Mouse (Mus musculus): ENCODE data around the gene Olfr427. TPM values are rescaled to one million over a fixed set of nuclear protein-coding genes. Genes with fewer than 3 reads are reported as not detected.
"Not testable (repeated sequence)": the region's sequence is repeated elsewhere in the genome, so short reads cannot be mapped to it uniquely, and the experiment has no call there.

The Olfr427 gene
- not detected in 2 replicates for polyA plus RNA-seq (2015; fragmentation: Nextera tagmentation; extraction: Ambion mirVana)

DNA sequence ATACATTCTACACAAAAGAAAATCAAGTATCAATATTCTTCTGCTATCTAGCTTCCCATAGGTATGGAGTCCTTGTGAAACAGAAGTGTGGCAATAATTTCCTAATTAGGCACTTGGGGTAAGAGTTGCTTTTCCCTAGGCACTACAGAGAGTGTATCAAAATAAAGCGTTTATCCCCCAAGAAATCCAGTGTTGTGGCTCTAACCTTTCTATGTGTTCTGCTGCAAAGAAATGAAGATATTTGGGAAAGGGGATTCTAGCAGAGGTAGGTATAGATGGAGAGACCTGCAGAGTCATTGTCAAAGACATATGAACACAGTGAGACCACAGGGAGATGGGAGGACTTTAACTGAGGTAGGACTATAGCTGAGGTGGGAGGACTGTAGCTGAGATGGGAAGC lies at the start of gene Olfr427:
Gene Olfr427 (plus strand): TSS at position 301 of the 400 bp plus-strand sequence.
- Histone ChIP-seq H3K36me3 (ENCODE audit: control insufficient read depth, insufficient read depth) (no peaks in the 10 kb centered on the region), H3K27me3 (replicated peaks; ENCODE audit: control insufficient read depth, insufficient read depth, low read length) (no peaks in the 10 kb centered on the region), H3K27ac (ENCODE audit: low read length) (no peak within 1 kb of the TSS), H3K4me2 (ENCODE audit: low read length) (no peak within 1 kb of the TSS), H3K4me3 (replicated peaks; ENCODE audit: low read length) (no peak within 1 kb of the TSS), H3K9ac (replicated peaks; ENCODE audit: low read depth, low read length) (no peak within 1 kb of the TSS), H3K4me1 (replicated peaks; ENCODE audit: control insufficient read depth, insufficient read depth, low read length) (no peaks in the 10 kb centered on the region), H3K9me3 (ENCODE audit: control insufficient read depth, low read length) (no peaks in the 10 kb centered on the region)
- WGBS = 86% methylated on average over 1 of the region's 1 CpGs
- ATAC-seq = no peak

DNA sequence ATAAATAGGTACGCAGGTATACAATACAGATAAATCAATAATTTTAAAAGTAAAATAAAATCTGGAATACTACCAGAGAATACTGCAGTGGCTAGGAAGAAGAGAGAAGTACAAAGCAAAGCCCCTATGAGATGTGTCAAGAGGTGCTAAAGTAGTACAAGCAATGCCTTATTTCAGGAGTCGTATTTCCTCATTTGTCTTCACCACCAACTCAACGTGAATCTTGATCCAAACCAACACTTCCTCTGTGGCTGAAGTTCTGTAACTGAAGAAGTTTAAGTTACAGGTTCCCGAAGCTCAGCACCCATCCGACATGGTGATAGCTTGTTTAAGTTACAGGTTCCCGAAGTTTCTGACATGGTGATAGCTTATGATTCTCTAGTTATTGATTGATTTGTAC lies 48.5 kb upstream of the Olfr427 start:
- not testable (repeated sequence) for H3K36me3 ChIP-seq (ENCODE audit: control insufficient read depth, insufficient read depth); H3K4me1 ChIP-seq (replicated peaks; ENCODE audit: control insufficient read depth, insufficient read depth, low read length); H3K4me2 ChIP-seq (ENCODE audit: low read length); H3K27ac ChIP-seq (ENCODE audit: low read length); H3K4me3 ChIP-seq (replicated peaks; ENCODE audit: low read length); ATAC-seq; H3K27me3 ChIP-seq (replicated peaks; ENCODE audit: control insufficient read depth, insufficient read depth, low read length); H3K9ac ChIP-seq (replicated peaks; ENCODE audit: low read depth, low read length); H3K9me3 ChIP-seq (ENCODE audit: control insufficient read depth, low read length)
- WGBS = 89% methylated on average over 6 of the region's 6 CpGs

DNA sequence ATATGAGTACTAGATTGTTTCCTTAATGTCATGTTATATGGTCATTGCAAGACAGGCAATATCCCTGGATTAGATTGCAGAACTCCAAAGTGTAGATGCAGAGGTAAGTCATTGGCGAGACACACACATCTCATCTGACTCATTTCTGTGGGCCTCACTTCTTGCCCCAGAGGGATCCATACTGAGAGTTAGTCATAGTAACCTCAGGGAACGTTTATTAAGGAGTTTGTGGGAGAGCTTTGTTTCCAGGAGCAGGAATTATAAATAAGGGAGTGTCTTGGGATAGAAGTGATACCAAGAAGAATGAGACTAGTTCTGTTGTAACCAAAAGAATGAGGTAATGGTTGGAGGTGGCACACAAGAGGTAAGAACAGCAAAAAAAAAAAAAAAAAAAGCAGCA lies 47.8 kb upstream of the Olfr427 start, which contains the start of gene Olfr432:
Gene Olfr432 (plus strand): TSS at position 313 of the 400 bp plus-strand sequence.
- no peak for ATAC-seq
- Histone ChIP-seq H3K4me3 (replicated peaks; ENCODE audit: low read length) (no peak within 1 kb of the TSS), H3K4me1 (replicated peaks; ENCODE audit: control insufficient read depth, insufficient read depth, low read length) (no peaks in the 10 kb centered on the region), H3K27ac (ENCODE audit: low read length) (no peak within 1 kb of the TSS), H3K36me3 (ENCODE audit: control insufficient read depth, insufficient read depth) (no peaks in the 10 kb centered on the region), H3K9ac (replicated peaks; ENCODE audit: low read depth, low read length) (no peak within 1 kb of the TSS), H3K9me3 (ENCODE audit: control insufficient read depth, low read length) (no peaks in the 10 kb centered on the region), H3K4me2 (ENCODE audit: low read length) (no peak within 1 kb of the TSS), H3K27me3 (replicated peaks; ENCODE audit: control insufficient read depth, insufficient read depth, low read length) (no peaks in the 10 kb centered on the region)
- WGBS = 80% methylated on average over 2 of the region's 2 CpGs

DNA sequence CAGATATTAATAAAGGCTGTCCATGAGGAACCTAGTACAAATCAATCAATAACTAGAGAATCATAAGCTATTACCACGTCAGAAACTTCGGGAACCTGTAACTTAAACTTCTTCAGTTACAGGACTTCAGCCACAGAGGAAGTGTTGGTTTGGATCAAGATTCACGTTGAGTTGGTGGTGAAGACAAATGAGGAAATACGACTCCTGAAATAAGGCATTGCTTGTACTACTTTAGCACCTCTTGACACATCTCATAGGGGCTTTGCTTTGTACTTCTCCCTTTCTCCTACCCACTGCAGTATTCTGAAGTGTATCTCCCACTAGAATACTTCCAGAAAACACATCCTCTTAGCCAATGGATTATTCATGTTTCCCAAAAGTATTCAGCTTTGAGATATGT lies 47.3 kb upstream of the Olfr427 start:
- H3K4me2 ChIP-seq (ENCODE audit: low read length); H3K27ac ChIP-seq (ENCODE audit: low read length); H3K9me3 ChIP-seq (ENCODE audit: control insufficient read depth, low read length); H3K27me3 ChIP-seq (replicated peaks; ENCODE audit: control insufficient read depth, insufficient read depth, low read length); H3K36me3 ChIP-seq (ENCODE audit: control insufficient read depth, insufficient read depth); H3K4me1 ChIP-seq (replicated peaks; ENCODE audit: control insufficient read depth, insufficient read depth, low read length); H3K9ac ChIP-seq (replicated peaks; ENCODE audit: low read depth, low read length); H3K4me3 ChIP-seq (replicated peaks; ENCODE audit: low read length); ATAC-seq: not testable (repeated sequence)
- 84% methylated on average over 4 of the region's 4 CpGs for WGBS

DNA sequence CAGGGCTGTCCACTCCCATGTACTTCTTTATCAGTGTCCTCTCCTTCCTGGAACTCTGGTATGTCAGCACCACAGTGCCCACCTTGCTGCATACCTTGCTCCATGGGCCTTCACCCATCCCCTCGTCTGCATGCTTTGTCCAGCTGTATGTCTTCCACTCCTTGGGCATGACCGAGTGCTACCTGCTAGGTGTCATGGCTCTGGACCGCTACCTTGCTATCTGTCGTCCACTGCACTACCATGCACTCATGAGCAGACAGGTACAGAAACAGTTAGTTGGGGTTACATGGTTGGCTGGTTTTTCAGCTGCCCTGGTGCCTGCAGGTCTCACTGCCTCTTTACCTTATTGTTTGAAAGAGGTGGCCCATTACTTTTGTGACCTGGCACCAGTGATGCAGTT lies 46.2 kb upstream of the Olfr427 start:
- 92% methylated on average over 4 of the region's 4 CpGs for WGBS
- H3K36me3 ChIP-seq (ENCODE audit: control insufficient read depth, insufficient read depth) = no peaks in the 10 kb centered on the region
- no peak overlapping the region for H3K4me2 ChIP-seq (ENCODE audit: low read length)
- H3K4me3 ChIP-seq (replicated peaks; ENCODE audit: low read length) = no peak overlapping the region
- H3K27ac ChIP-seq (ENCODE audit: low read length) = no peak overlapping the region
- no peak overlapping the region for H3K9ac ChIP-seq (replicated peaks; ENCODE audit: low read depth, low read length)
- H3K9me3 ChIP-seq (ENCODE audit: control insufficient read depth, low read length) = no peaks in the 10 kb centered on the region
- no peak for ATAC-seq
- no peaks in the 10 kb centered on the region for H3K27me3 ChIP-seq (replicated peaks; ENCODE audit: control insufficient read depth, insufficient read depth, low read length)
- no peaks in the 10 kb centered on the region for H3K4me1 ChIP-seq (replicated peaks; ENCODE audit: control insufficient read depth, insufficient read depth, low read length)

DNA sequence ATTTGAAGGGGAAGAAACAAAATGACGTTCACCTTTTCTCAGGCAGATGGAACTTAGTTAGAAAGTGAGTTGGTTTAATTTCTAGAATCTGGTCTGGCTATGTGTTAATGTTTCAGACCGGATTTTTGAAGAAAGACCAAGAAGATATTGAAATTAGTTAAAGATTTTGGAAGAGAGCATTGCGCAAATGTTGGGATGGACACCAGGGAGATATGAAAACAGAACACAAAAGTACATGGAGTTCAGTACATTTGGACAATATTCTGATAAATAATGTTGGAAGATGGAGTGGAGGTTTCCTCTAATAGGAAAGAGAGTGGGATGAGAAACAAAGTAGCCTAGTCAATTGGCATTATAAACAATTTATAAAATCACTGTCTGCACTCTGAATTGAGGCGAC lies 45.2 kb upstream of the Olfr427 start:
- no peak for ATAC-seq
- Histone ChIP-seq H3K27me3 (replicated peaks; ENCODE audit: control insufficient read depth, insufficient read depth, low read length) (no peaks in the 10 kb centered on the region), H3K4me2 (ENCODE audit: low read length) (no peak overlapping the region), H3K27ac (ENCODE audit: low read length) (no peak overlapping the region), H3K4me3 (replicated peaks; ENCODE audit: low read length) (no peak overlapping the region), H3K4me1 (replicated peaks; ENCODE audit: control insufficient read depth, insufficient read depth, low read length) (no peaks in the 10 kb centered on the region), H3K9me3 (ENCODE audit: control insufficient read depth, low read length) (no peaks in the 10 kb centered on the region), H3K36me3 (ENCODE audit: control insufficient read depth, insufficient read depth) (no peaks in the 10 kb centered on the region), H3K9ac (replicated peaks; ENCODE audit: low read depth, low read length) (no peak overlapping the region)
- 91% methylated on average over 4 of the region's 4 CpGs for WGBS

DNA sequence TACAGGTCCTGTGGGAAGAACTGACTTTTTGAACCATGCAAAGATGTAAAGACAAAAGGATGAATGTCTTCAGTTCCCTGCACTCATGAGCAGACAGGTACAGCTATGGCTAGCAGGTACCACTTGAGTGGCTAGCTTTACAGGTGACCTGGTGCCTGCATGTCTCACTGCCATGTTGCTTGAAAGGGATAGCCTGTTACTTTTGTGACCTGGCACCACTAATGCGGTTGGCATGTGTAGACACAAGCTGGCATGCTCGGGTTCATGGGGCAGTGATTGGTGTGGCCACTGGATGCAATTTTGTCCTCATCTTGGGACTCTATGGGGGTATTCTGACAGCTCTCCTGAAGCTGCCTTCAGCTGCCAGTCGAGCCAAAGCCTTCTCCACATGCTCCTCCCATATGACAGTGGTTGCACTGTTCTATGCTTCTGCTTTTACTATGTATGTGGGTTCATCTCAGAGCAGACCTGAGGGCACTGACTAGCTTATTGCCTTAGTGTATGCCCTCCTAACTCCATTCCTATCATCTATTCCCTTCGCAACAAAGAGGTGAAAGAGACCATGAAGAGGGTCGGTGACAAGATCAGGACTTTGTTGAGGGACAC lies 44.7 kb upstream of the Olfr427 start:
- H3K4me2 ChIP-seq (ENCODE audit: low read length) = no peak overlapping the region
- ATAC-seq = no peak
- 83% methylated on average over 5 of the region's 5 CpGs for WGBS
- H3K36me3 ChIP-seq (ENCODE audit: control insufficient read depth, insufficient read depth) = no peaks in the 10 kb centered on the region
- H3K27ac ChIP-seq (ENCODE audit: low read length) = no peak overlapping the region
- H3K27me3 ChIP-seq (replicated peaks; ENCODE audit: control insufficient read depth, insufficient read depth, low read length) = no peaks in the 10 kb centered on the region
- H3K4me3 ChIP-seq (replicated peaks; ENCODE audit: low read length) = no peak overlapping the region
- no peaks in the 10 kb centered on the region for H3K9me3 ChIP-seq (ENCODE audit: control insufficient read depth, low read length)
- no peak overlapping the region for H3K9ac ChIP-seq (replicated peaks; ENCODE audit: low read depth, low read length)
- no peaks in the 10 kb centered on the region for H3K4me1 ChIP-seq (replicated peaks; ENCODE audit: control insufficient read depth, insufficient read depth, low read length)

DNA sequence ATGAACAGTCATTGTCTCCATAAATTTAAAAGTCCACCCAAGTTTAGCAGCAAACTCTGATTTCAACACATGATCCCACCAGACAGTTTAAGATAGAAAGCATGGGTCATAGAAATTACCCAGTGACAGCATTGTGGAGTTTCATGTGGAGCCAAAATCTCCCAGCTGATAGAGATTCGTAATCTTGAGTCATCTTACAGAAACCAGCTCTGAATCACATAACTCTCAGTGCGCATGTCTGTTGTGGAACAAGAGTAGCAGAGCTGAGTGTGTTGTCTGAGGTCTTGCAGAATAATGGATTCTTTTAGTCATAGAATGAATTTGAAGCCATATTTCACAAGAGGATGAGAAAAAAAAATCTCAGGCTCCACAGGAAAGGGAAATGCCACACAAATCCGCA lies 43.7 kb upstream of the Olfr427 start:
- no peak for ATAC-seq
- H3K27me3 ChIP-seq (replicated peaks; ENCODE audit: control insufficient read depth, insufficient read depth, low read length) = no peaks in the 10 kb centered on the region
- H3K4me3 ChIP-seq (replicated peaks; ENCODE audit: low read length) = no peak overlapping the region
- H3K27ac ChIP-seq (ENCODE audit: low read length) = no peak overlapping the region
- H3K4me1 ChIP-seq (replicated peaks; ENCODE audit: control insufficient read depth, insufficient read depth, low read length) = no peaks in the 10 kb centered on the region
- no peaks in the 10 kb centered on the region for H3K36me3 ChIP-seq (ENCODE audit: control insufficient read depth, insufficient read depth)
- no peak overlapping the region for H3K4me2 ChIP-seq (ENCODE audit: low read length)
- 89% methylated on average over 3 of the region's 3 CpGs for WGBS
- H3K9ac ChIP-seq (replicated peaks; ENCODE audit: low read depth, low read length) = no peak overlapping the region
- no peaks in the 10 kb centered on the region for H3K9me3 ChIP-seq (ENCODE audit: control insufficient read depth, low read length)

DNA sequence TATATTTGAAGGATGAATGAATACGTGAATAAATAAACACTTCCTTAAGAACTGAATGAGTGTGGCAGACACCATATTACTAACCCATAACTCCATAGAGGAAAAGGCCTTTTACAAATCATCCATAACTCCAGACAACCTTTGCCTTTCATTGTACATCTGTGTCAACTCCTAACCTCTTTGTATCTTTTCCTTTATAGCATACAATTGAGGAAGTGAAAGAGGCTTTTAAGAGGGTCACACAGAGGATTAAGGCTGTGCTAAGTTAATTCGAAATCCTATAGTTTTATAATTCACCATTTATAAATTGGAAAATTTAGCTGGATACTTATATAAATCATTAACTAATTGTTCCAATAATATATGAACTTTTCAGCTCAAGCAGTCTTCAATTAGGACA lies 41.4 kb upstream of the Olfr427 start:
- H3K27me3 ChIP-seq (replicated peaks; ENCODE audit: control insufficient read depth, insufficient read depth, low read length) = no peaks in the 10 kb centered on the region
- H3K36me3 ChIP-seq (ENCODE audit: control insufficient read depth, insufficient read depth) = no peaks in the 10 kb centered on the region
- no peaks in the 10 kb centered on the region; the same call in 1 of the 2 replicates for H3K9me3 ChIP-seq (ENCODE audit: control insufficient read depth, low read length)
- H3K4me2 ChIP-seq (ENCODE audit: low read length) = no peak overlapping the region
- no peak overlapping the region for H3K27ac ChIP-seq (ENCODE audit: low read length)
- H3K4me1 ChIP-seq (replicated peaks; ENCODE audit: control insufficient read depth, insufficient read depth, low read length) = no peaks in the 10 kb centered on the region
- no peak overlapping the region for H3K9ac ChIP-seq (replicated peaks; ENCODE audit: low read depth, low read length)
- ATAC-seq = no peak
- no peak overlapping the region for H3K4me3 ChIP-seq (replicated peaks; ENCODE audit: low read length)
- 82% methylated on average over 2 of the region's 2 CpGs for WGBS

DNA sequence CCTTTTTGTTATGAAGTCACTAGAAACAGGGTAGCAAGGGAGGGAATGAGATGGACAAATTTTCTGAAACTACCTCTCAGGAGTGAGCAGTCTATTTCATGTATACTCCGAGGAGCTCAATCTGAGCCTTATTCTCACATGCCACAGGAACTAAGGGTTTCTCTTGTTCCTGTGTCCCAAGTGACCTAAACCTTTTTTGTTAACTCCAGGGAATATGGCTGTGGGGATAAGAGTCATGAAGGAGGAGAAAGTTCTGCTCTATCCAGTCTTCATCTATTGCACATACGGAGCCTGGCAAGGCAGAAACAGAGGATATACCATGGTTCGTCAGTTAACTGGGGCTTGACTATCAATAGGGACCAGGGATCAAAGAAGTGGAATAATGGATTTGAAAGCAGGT lies 30.4 kb upstream of the Olfr427 start, which contains the start of gene Olfr430:
Gene Olfr430 (plus strand): TSS at position 301 of the 400 bp plus-strand sequence.
- 86% methylated on average over 3 of the region's 3 CpGs for WGBS
- no peak for ATAC-seq
- Histone ChIP-seq H3K27me3 (replicated peaks; ENCODE audit: control insufficient read depth, insufficient read depth, low read length) (no peaks in the 10 kb centered on the region), H3K4me2 (ENCODE audit: low read length) (no peak within 1 kb of the TSS), H3K4me1 (replicated peaks; ENCODE audit: control insufficient read depth, insufficient read depth, low read length) (no peaks in the 10 kb centered on the region), H3K9ac (replicated peaks; ENCODE audit: low read depth, low read length) (no peak within 1 kb of the TSS), H3K4me3 (replicated peaks; ENCODE audit: low read length) (no peak within 1 kb of the TSS), H3K9me3 (ENCODE audit: control insufficient read depth, low read length) (no peaks in the 10 kb centered on the region), H3K36me3 (ENCODE audit: control insufficient read depth, insufficient read depth) (no peaks in the 10 kb centered on the region), H3K27ac (ENCODE audit: low read length) (no peak within 1 kb of the TSS)
